17 mouse cellular contexts compared by ENCODE assay signal in the genomic region with DNA sequence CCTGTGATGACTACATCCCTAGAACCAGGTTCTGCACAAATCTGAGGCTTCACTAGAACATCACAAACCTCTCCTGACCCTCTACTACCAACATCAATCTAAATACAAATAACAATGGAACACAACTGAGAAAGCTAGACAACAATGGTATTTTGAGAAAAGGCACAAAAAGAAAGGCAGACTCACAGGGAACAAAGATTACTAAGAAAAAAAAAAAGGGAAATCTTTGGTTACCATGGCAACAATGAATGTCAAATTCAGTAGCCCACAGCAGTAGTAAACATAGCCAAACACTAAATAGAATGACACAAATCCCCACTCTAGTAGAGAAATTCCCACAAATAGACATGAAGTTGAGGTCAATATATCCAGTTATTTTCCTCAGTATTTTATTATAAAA.
"Had no signal": no experiment of that assay in that cellular context is flagged by ENCODE, and none has a peak within 500 bp of the region (broad histone marks: within the 10 kb centered on the region; RNA-seq: fewer than 3 reads in every experiment).

No protein-coding gene starts in this region.

- H3K4me3 ChIP-seq: kidney, embryonic 15.5 days; liver, embryonic 13.5 days; midbrain, embryonic 12.5 days; neural tube, embryonic 12.5 days; neural tube, embryonic 15.5 days; stomach, embryonic 15.5 days had no signal

- H3K9me3 ChIP-seq: kidney, embryonic 15.5 days; liver, embryonic 13.5 days; midbrain, embryonic 12.5 days; neural tube, embryonic 12.5 days; neural tube, embryonic 15.5 days; stomach, embryonic 15.5 days had no signal

- H3K27me3 ChIP-seq: kidney, embryonic 15.5 days; liver, embryonic 13.5 days; midbrain, embryonic 12.5 days; neural tube, embryonic 12.5 days; neural tube, embryonic 15.5 days; stomach, embryonic 15.5 days had no signal

- H3K9ac ChIP-seq: kidney, embryonic 15.5 days; liver, embryonic 13.5 days; midbrain, embryonic 12.5 days; neural tube, embryonic 12.5 days; neural tube, embryonic 15.5 days; stomach, embryonic 15.5 days had no signal

- H3K4me1 ChIP-seq: kidney, embryonic 15.5 days; neural tube, embryonic 12.5 days; stomach, embryonic 15.5 days had no signal

- DNase-seq: kidney, adult 11 months; kidney, adult 8-10 months; kidney, postnatal 10 days; kidney, postnatal 36 days; liver, embryonic 13.5 days; lung, adult 2 months; lung, postnatal 14 days; lung, postnatal 4 days; right cerebral cortex, postnatal 14 days; right cerebral cortex, postnatal 4 days; thymus, adult 18-20 months; thymus, postnatal 36 days had no signal

- H3K36me3 ChIP-seq: kidney, embryonic 15.5 days; liver, embryonic 13.5 days; midbrain, embryonic 12.5 days; neural tube, embryonic 12.5 days; neural tube, embryonic 15.5 days; stomach, embryonic 15.5 days had no signal

- H3K27ac ChIP-seq: kidney, embryonic 15.5 days; liver, embryonic 13.5 days; midbrain, embryonic 12.5 days; neural tube, embryonic 12.5 days; neural tube, embryonic 15.5 days; stomach, embryonic 15.5 days had no signal

- H3K4me2 ChIP-seq: kidney, embryonic 15.5 days; liver, embryonic 13.5 days; midbrain, embryonic 12.5 days; neural tube, embryonic 12.5 days; neural tube, embryonic 15.5 days; stomach, embryonic 15.5 days had no signal
